ENCODE assay signal across 28 mouse cellular contexts in genomic region chr17:27025951-27026350, GRCm38 (mm10). TPM values are rescaled to one million over a fixed set of nuclear protein-coding genes. Genes with fewer than 3 reads are reported as not detected.
A peak's percentile ranks its signal among the peaks of the same experiment; 100 is the strongest.
DNase-seq lines count a peak whose midpoint lies in the region; ATAC-seq and TF ChIP-seq lines count a peak whose summit lies in the region.
"Had no signal": no experiment of that assay in that cellular context is flagged by ENCODE, and none has a peak within 500 bp of the region (broad histone marks: within the 10 kb centered on the region; RNA-seq: fewer than 3 reads in every experiment).

No protein-coding gene starts in this region.

- no peaks in the 10 kb centered on the region for H3K9me3 ChIP-seq in liver, postnatal 0 days (ENCODE audit: low read length)
- no peaks in the 10 kb centered on the region for H3K9me3 ChIP-seq in G1E (replicated peaks)
- H3K9me3 ChIP-seq: embryonic facial prominence, embryonic 12.5 days; forebrain, embryonic 10.5 days; forebrain, embryonic 15.5 days; heart, embryonic 12.5 days; hindbrain, embryonic 13.5 days; midbrain, embryonic 13.5 days; stomach, embryonic 15.5 days had no signal

- TF ChIP-seq CTCF in liver, postnatal 0 days (IDR thresholded peaks at IDR 0.05; ENCODE audit: low read depth): no peak
- no peak for TF ChIP-seq CTCF in G1E (IDR thresholded peaks at IDR 0.05; ENCODE audit: low read depth, low read length)

- no peaks in the 10 kb centered on the region for H3K27me3 ChIP-seq in liver, postnatal 0 days (ENCODE audit: insufficient read depth, low read length)
- H3K27me3 ChIP-seq in G1E (ENCODE audit: insufficient read depth, low read length): no peaks in the 10 kb centered on the region
- H3K27me3 ChIP-seq in splenic B cell, adult 2 months (ENCODE audit: control insufficient read depth, insufficient read depth, low read length, poor library complexity, severe bottlenecking): no peaks in the 10 kb centered on the region
- H3K27me3 ChIP-seq: embryonic facial prominence, embryonic 12.5 days; forebrain, embryonic 15.5 days; heart, embryonic 12.5 days; hindbrain, embryonic 13.5 days; midbrain, embryonic 13.5 days; Patski; stomach, embryonic 15.5 days had no signal

- WGBS in liver, postnatal 0 days (ENCODE audit: insufficient replicate concordance): 76% methylated on average over 3 of the region's 3 CpGs

- H3K4me3 ChIP-seq in liver, postnatal 0 days (ENCODE audit: low read depth, low read length): no peak overlapping the region
- H3K4me3 ChIP-seq in G1E (ENCODE audit: low read depth, low read length): peak overlapping the region; percentile 22; the same call in 1 of the 2 replicates
- H3K4me3 ChIP-seq: embryonic facial prominence, embryonic 12.5 days; forebrain, embryonic 10.5 days; forebrain, embryonic 15.5 days; heart, embryonic 12.5 days; hindbrain, embryonic 13.5 days; midbrain, embryonic 13.5 days; stomach, embryonic 15.5 days had no signal

- no peak for TF ChIP-seq EP300 in liver, postnatal 0 days (IDR thresholded peaks at IDR 0.05; ENCODE audit: low read depth)

- ATAC-seq in liver, postnatal 0 days: no peak
- no peak for ATAC-seq in G1E (ENCODE audit: extremely low read depth, insufficient number of reproducible peaks, low FRiP score, poor library complexity, severe bottlenecking)
- peak; percentile 25 for ATAC-seq in granulocyte monocyte progenitor cell, adult 5-6 weeks (replicated peaks; ENCODE audit: poor library complexity, severe bottlenecking)
- ATAC-seq: forebrain, embryonic 15.5 days; lung, postnatal 0 days; midbrain, embryonic 13.5 days; Patski had no signal

- H3K36me3 ChIP-seq in liver, postnatal 0 days (replicated peaks; ENCODE audit: insufficient read depth, low read length): peaks cover 29% of the 10 kb centered on the region
- peaks cover 59% of the 10 kb centered on the region for H3K36me3 ChIP-seq in G1E (replicated peaks)
- peaks cover 5% of the 10 kb centered on the region for H3K36me3 ChIP-seq in splenic B cell, adult 2 months (ENCODE audit: control insufficient read depth, insufficient read depth, low read length, poor library complexity, severe bottlenecking)

- H3K4me1 ChIP-seq in liver, postnatal 0 days (ENCODE audit: insufficient read depth): peaks cover 16% of the 10 kb centered on the region; the same call in 1 of the 2 replicates
- H3K4me1 ChIP-seq in G1E (ENCODE audit: insufficient read depth, low read depth, low read length): peaks cover 66% of the 10 kb centered on the region

- H3K4me2 ChIP-seq in liver, postnatal 0 days (ENCODE audit: low read depth, low read length): peak overlapping the region; percentile 38
- H3K4me2 ChIP-seq: embryonic facial prominence, embryonic 12.5 days; forebrain, embryonic 15.5 days; heart, embryonic 12.5 days; hindbrain, embryonic 13.5 days; midbrain, embryonic 13.5 days; stomach, embryonic 15.5 days had no signal

- no peak overlapping the region for H3K9ac ChIP-seq in liver, postnatal 0 days (replicated peaks)
- H3K9ac ChIP-seq: embryonic facial prominence, embryonic 12.5 days; forebrain, embryonic 15.5 days; heart, embryonic 12.5 days; hindbrain, embryonic 13.5 days; midbrain, embryonic 13.5 days; stomach, embryonic 15.5 days had no signal

- H3K27ac ChIP-seq in liver, postnatal 0 days (ENCODE audit: low read depth): peak overlapping the region; percentile 48; the same call in 1 of the 2 replicates
- H3K27ac ChIP-seq: embryonic facial prominence, embryonic 12.5 days; forebrain, embryonic 10.5 days; forebrain, embryonic 15.5 days; hindbrain, embryonic 13.5 days; kidney, postnatal 0 days; midbrain, embryonic 13.5 days; stomach, embryonic 15.5 days had no signal

- no peak for DNase-seq in liver, postnatal 0 days
- DNase-seq in liver (no peak), G1E (ENCODE audit: low spot score) (no peak)
- peak; percentile 60 for DNase-seq in splenic B cell, adult 2 months (ENCODE audit: low read depth, low spot score)
- DNase-seq in lung, postnatal 10 days: no peak
- DNase-seq in c-Kit-positive CD71-positive TER-119-positive erythroid progenitor cells, embryonic 14.5 days (ENCODE audit: low spot score): no peak
- DNase-seq: adrenal gland, postnatal 10 days; cerebellum, adult 2 months; cerebellum, postnatal 25 days; gastrocnemius, postnatal 25 days; heart, adult 18-20 months; heart, postnatal 4 days; kidney, adult 8-10 months; kidney, postnatal 4 days; layer of hippocampus, postnatal 36 days; left cerebral cortex, postnatal 4 days; right cerebral cortex, postnatal 14 days had no signal

RNA-seq across cellular contexts. Expression of gene Bak1, which starts 2.9 kb away (rescaled TPM):
- polyA plus RNA-seq in liver, postnatal 0 days (2015; fragmentation: Nextera tagmentation; extraction: Ambion mirVana): 2.7 and 2.9 TPM in 2 replicates
- total RNA-seq in G1E (2014; fragmentation: Nextera tagmentation): 231 and 242 TPM in 2 replicates
- total RNA-seq in G1E (2017): 57.5 and 64.5 TPM in 2 replicates
- 222 and 227 TPM in 2 replicates for polyA plus RNA-seq in G1E (2012)
- 137 and 143 TPM in 2 replicates for total RNA-seq in granulocyte monocyte progenitor cell, adult 5-6 weeks (2014; fragmentation: Nextera tagmentation)
- 55.9 and 59.2 TPM in 2 replicates for total RNA-seq in granulocyte monocyte progenitor cell, adult 5-6 weeks (2017)

RNA-seq across cellular contexts. Expression of gene Itpr3, which starts 31.2 kb away (rescaled TPM):
- polyA plus RNA-seq in liver, postnatal 0 days (2015; fragmentation: Nextera tagmentation; extraction: Ambion mirVana): 0.36 and 0.45 TPM in 2 replicates
- total RNA-seq in G1E (2014; fragmentation: Nextera tagmentation): 2.7 and 3.2 TPM in 2 replicates
- total RNA-seq in G1E (2017): 6.9 and 7.1 TPM in 2 replicates
- polyA plus RNA-seq in G1E (2012): 4.7 and 4.9 TPM in 2 replicates
- total RNA-seq in granulocyte monocyte progenitor cell, adult 5-6 weeks (2014; fragmentation: Nextera tagmentation): 4.0 and 8.5 TPM in 2 replicates
- total RNA-seq in granulocyte monocyte progenitor cell, adult 5-6 weeks (2017): 6.1 and 6.5 TPM in 2 replicates

RNA-seq across cellular contexts. Expression of gene Zbtb9, which starts 53.0 kb away (rescaled TPM):
- polyA plus RNA-seq in liver, postnatal 0 days (2015; fragmentation: Nextera tagmentation; extraction: Ambion mirVana): 3.3 and 4.4 TPM in 2 replicates
- 3.6 and 4.4 TPM in 2 replicates for total RNA-seq in G1E (2014; fragmentation: Nextera tagmentation)
- 25.6 and 27.5 TPM in 2 replicates for total RNA-seq in G1E (2017)
- 10.9 and 11.1 TPM in 2 replicates for polyA plus RNA-seq in G1E (2012)
- total RNA-seq in granulocyte monocyte progenitor cell, adult 5-6 weeks (2014; fragmentation: Nextera tagmentation): 9.4 and 14.4 TPM in 2 replicates
- total RNA-seq in granulocyte monocyte progenitor cell, adult 5-6 weeks (2017): 14.3 and 17.7 TPM in 2 replicates
